Mouse (Mus musculus): ENCODE results near the gene Nfkbib.

The Nfkbib gene

DNA sequence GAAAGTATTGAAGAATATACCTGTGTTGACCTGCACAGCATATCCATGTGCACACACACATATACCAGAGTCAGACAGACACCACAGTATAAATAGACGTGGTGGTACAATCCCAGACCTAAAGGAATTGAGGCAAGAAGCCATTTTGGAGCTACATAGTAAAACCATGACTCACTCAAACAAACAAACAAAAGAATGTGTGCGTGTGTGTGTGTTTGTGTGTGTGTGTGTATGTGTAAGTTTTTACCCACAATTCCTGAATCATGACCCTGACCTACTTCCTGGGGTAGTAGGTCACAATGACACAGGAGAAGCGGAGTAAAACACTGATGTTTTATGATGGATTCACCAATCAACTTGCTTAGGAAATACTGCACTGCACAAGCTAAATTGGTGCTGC lies 34.1 kb upstream of the Nfkbib start:
- peak; percentile 80 for DNase-seq (ENCODE audit: low read depth, low spot score)

DNA sequence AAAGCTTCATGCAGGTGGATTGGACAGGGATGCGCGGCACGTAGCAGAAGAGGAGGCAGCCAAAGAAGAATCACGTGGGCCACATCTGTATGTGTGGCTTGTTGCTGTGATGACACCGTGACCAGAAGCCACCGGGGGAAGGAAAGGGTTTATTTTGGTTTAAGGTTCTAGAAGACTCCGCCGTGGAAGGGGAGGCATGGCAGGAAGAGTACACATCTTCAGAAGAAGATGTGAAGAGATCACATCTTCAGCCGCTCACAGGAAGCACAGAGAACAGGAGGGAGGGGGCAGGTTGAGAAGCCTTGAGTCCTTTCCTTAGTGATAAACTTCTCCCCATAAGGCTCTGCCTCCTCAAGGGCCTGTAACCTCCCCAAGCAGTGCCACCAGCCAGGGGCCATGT lies 32.7 kb upstream of the Nfkbib start:
- DNase-seq (ENCODE audit: low read depth, low spot score): no peak

DNA sequence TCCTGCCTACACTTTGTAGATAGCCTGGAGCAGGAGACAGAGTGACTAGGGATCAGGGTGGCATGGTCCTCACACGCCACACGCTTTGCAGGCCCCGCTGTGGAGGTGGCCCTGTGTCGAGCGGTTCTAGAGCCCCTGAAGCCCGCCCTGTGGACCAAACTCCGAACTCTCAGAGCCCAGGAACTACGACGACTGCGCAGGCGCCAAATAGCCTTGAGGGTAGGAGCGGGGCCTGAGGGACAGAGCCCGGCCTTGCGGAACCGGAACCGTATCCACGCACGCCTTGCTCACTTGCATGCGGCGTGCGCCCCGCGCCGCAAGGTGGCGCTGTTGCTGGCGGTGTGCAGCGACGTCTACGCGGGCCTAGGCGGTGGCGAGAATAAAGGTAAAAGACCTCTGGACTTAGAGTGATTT lies 29.3 kb upstream of the Nfkbib start:
- no peak for DNase-seq (ENCODE audit: low read depth, low spot score)

DNA sequence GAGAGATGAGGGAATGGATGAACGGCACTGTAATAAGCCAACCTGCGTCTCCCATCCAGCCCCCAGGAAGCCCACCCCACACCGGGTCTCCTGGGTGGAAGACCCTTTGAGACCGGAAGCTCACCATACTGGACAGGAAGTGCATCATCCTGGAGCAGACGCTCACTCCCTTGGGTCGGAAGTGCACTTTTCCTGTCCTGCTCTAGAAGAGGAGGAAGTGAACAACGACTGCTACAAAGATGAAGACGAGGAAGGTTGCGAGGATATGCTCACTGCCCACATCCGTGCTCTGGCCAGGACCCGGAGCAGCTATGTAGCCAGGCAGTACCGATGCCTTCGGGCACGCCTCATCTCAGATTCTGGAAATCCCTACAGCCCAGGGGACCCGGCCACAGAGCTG lies 28.5 kb upstream of the Nfkbib start:
- DNase-seq (ENCODE audit: low read depth, low spot score): no peak

DNA sequence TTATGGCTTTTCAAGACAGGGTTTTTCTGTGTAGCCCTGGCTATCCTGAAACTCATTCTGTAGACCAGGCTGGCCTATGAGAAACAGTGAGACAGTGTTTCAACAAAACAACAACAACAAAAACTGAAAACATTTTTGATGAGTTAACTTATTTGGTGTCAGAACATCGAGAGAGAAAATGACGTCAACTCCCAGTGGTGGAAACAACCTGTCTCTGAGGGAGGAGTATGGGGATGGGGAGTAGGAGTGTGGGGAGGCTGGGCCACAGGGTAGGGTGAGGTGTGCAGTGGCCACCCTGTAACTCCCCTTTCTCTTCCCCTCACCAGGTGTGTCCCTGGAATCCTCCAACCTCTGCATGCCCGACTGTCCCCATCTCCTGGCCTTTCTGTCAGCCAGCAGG lies 27.2 kb upstream of the Nfkbib start:
- DNase-seq (ENCODE audit: low read depth, low spot score): no peak

DNA sequence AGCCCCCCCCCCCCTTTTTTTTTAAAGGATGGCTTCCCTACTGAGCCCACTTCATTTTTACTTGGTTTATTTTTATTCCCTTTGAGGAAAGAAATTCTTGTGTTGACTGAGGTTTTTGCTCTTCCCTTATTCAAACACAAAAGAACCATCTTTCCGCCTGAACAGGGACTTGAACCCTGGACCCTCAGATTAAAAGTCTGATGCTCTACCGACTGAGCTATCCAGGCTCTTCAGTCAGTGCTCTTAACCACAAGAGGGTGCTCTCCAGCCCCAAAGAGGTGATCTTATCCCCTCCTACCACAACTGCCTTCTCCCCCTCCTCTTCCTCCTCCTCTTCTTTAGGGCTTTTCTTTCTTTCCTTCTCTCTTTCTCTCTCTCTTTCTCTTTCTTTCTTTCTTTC lies 26.5 kb upstream of the Nfkbib start:
- peak; percentile 33 for DNase-seq (ENCODE audit: low read depth, low spot score)

DNA sequence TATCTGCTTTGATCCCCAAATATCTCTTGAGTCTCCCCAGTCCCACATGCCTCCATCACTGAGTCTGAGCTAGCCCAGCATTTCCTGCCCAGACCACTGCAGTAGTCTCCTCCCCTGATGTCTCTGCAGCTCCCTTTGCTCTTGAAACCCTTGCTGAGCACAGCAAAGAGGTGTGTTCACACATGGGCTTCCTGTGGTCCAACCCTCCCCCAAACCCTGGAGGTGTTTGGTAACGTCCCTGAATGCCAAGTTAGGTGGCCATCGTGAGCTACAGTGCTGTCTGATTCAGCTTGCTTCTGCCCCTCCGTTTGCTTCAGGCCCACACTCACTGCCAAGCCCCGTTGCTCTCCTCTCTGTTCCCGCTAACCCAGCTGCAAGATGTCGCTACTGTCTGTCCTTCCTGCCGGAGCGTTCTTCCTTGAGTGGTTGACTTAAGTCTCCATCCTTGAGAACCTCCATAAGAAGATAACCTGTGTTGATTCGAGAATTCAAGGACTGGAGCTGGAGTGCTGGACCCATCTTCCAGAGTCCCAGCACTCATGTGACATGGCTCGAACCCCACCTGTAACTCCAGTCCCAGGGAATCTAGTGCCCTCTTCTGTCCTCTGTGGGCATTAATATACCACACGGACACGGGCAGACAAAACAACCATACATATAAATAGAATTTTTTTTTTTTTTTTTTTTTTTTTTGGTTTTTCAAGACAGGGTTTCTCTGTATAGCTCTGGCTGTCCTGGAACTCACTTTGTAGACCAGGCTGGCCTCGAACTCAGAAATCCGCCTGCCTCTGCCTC lies 25.3 kb upstream of the Nfkbib start:
- no peak for DNase-seq (ENCODE audit: low read depth, low spot score)

DNA sequence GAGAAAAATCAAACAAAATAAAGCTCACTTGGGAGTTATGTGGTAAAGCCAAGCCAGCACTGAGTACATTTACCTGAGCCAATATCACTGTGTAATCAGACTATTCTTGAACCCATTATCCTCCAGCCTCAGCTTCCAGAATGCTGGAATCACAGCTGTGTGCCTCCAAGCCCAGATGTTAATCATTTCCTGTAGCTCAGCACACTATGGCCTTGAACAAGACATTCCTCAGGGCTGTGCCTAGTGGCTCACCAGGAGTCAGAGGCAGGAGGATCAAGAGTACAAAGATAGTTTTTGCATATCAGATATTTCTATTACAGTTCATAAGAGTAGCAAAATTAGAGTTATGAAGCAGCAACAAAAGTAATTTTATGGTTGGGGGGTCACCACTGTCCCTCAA lies 24.4 kb upstream of the Nfkbib start:
- DNase-seq (ENCODE audit: low read depth, low spot score): peak; percentile 36

DNA sequence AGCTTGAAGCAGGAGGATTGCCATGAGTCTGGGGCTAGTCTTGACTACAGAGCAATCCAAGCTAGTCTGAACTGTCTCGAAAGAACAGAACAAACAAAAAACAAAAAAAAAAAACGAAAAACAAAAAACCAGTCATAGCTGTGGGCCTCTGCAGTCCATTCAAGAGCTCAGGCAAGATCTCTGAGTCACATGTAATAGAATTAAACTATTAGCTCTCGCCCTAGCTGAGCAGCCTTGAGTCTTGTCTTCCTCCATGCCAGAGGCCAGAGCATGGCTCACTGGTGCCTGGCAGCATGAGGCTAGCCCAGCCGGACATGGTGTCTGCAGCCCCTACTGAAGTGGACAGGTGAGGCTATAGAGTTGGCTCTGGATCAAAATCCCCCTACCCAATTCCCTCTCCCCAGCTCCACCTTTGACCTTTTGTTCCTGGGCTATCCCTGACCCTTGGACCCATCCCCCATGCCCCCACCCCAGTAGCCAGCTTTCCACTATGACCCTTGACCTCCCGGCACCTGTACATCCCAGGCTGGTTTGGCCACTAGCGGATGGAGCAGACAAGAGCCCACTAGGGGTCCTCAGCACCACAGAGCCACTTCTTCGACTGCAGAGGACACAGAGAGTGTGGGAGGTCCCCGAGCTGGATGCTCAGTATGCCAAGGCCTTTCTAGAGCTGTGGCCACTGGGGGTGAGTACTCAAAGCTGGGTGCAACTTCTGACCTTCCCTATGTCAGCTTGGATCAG lies 22.9 kb upstream of the Nfkbib start:
- no peak for DNase-seq (ENCODE audit: low read depth, low spot score)

DNA sequence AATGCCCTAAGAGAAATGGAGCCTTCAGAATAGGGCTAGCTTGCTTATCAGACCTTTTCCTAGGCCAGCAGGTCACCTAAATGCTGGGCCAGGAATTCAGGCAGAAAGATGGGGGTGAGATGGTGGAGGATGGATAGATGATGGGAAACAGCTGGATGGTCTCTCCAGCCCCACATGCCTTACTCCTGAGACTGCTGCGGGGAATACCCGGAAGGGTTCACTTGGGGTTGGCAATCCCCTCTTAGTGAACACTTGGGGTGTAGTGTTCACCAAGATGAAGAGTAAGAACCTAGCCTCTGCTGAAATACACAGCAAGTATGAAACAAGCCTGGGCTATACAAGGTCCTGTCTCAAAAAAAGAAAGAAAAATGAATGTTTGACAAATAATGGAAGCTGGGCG lies 21.9 kb upstream of the Nfkbib start:
- DNase-seq (ENCODE audit: low read depth, low spot score): no peak

DNA sequence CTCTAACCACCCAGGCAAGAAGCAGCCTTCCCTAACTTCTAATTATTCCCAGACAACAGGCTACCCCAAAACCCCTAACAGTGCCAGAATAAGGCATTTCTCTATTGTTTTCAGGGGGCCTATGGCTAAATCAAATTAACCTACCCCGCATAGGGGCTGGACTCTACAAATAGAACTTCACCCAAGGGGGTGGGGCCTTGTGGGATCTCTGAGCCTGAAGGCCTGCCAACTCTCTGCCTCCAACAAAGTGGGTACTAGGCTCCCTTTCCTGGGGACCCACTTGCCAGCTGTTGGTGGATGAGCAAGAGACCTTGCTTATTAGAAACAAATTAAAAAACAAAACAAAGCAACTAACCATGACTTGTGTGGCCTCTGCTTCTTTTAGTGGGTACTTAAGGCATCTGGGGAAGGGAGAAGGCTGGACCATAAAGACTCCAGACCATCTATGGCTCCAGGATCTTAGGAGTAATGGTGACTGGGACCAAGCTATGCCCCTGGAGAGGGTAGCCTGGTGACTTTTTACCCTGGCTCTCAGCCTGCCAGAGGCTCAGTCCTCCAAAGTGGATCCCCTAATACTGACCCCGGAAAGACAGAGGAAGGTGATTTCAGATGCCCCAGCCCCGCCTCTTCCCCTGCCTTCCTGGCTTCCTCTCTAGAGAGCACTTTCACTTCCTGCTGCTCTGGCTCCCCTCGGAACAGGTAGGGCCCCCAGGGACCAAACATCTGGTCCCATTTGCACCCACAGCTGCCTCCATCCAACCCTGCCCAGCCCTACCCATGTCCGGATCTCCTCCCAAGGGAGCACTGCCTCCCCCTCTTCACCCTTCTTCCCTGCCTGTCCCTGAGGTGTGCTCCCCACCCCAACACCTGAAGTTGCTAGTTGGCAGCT lies 21.2 kb upstream of the Nfkbib start, which contains the start of gene Rinl:
Rinl (plus strand) TSS at position 663 of the 889 bp plus-strand sequence.
- no peak for DNase-seq (ENCODE audit: low read depth, low spot score)

DNA sequence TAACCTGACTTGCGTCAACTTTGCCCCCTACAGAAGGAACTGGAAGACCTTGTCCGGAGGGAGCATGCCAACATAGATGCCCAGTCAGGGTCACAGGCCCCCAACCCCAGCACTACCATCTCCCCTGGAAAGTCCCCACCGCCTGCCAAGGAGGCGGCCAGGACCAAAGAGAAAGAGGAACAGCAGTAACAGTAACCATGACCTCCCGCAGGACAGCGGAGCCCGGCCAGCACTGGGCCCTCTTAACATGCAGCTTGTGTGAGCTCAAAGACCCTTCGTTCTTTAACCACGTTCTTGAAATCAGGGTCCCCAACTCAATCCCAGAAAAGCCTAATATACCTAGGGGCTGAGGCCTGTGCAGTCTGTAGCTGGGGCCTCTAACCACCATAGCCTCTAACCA lies 20.6 kb upstream of the Nfkbib start:
- DNase-seq (ENCODE audit: low read depth, low spot score): no peak

DNA sequence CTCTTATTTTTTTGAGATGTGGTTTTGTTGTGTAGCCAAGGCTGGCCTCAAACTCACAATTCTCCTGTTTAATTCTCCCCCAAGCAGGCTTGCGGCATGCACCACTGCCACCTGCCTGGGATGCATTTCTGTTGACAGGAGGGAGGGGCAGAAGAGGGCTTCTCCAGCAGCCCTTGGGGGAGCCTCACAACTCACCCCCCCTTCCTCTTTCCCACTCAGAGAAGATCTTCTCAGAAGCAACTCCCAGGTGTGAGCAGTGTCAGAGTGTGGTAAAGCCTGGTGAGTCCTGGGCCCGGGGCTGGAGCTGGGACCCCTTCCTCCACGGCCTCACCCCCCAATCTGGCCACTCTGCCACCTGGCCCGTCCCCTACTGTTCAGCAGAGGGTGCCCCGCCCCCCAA lies 17.8 kb upstream of the Nfkbib start:
- DNase-seq (ENCODE audit: low read depth, low spot score): no peak

DNA sequence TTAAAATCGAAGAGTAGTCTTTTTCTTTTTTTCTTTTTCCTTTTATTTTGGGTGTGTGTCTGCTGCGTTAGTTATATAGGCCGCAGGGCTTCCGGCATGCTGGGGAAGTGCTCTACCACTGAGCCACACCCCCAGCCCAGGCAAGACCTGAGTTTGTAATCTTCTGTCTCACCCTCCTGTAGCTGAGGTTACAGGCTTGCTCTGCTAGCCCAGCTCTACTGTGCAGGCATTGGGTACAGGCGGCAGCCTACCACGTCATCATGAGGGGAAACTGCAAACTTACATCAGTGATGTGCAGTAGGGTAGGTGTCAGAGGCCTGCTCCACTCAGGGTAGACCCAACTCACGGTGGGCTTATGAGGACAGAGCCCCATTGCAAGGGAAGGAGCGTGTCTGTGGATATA lies 13.9 kb upstream of the Nfkbib start:
- no peak for DNase-seq (ENCODE audit: low read depth, low spot score)

DNA sequence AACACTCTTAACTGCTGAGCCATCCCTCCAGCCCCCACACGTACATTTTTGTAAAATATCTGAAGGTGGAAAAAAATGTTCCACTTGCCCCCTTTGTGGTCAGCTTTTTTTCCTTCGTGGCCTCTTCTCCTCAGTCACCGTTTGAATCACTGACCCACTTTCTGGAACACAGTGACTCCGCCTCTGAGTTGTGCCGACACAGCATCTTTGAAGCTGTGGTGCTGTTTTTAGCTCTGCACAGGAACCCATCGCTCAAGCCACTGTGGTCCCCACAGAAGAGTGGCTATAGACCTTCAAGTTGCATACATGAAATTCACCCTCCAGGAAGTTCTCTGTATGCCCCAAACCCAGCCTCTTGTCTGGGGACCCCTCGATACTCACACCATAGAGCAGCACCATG lies 13.5 kb upstream of the Nfkbib start:
- DNase-seq (ENCODE audit: low read depth, low spot score): no peak

DNA sequence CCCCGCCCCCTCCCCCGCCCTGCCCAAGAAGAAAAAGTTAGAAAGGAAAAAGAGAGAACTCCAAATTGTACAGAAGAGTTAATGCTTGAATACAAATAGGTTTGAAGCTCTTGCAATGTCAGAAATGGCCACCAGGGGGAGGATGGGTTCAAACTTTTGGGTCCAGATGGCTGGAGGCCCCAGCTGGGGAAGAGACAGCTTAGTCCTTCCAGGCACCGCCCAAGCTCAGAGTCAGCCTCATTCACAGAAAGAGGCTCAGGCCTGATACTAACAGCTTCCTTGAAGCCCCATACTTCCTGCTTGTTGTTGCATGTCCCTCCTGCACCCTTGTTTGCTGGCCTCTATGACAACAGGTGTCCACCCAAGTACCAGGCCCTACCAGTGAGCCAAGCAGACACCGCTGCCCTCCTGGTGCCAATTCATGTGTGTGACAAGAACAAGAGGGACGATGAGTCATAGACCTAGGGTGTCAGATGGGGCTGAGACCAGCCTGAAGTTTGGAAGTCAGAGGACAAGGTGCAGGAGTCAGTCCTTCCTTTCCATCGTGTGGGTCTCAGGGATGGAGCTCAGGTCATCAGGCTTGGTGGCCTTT lies 12.9 kb upstream of the Nfkbib start:
- DNase-seq (ENCODE audit: low read depth, low spot score): peak; percentile 93

DNA sequence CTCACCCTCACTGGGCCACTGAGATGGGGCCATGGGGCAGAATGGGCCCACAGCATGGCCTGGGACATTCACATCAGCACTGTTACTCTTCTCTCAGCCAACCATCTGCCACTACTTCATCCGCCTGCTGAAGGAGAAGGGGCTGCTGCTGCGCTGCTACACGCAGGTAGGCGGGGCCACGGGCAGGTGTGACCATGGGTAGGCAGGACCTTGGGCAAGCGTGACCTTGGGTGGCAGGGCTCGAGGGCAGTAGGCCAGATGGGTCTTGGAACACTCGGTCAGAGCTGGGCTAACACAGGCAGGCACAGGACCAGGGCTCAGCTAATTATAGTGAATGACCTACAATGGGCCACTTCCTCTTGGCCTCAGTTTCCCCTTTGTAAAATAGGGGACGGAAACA lies 11.5 kb upstream of the Nfkbib start:
- no peak for DNase-seq (ENCODE audit: low read depth, low spot score)

DNA sequence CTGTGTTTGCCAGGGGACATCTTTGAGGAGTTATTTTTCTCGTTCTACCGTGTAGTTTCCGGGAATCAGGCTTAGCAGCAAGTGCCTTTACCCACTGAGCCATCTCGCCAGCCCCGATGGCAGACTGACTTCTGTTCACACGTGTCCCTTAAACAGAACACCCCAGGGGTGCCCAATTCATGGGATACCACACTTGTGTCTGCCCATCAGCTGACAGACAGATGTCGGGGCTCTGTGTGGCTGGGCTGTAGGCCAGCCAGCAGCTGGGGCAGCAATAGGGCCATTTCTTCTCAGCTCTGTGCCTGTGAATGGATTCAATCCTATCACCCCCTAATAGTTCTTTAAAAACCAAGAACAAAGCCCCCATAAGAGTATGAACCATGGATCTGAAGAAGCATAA lies 7.8 kb upstream of the Nfkbib start:
- DNase-seq (ENCODE audit: low read depth, low spot score): no peak

DNA sequence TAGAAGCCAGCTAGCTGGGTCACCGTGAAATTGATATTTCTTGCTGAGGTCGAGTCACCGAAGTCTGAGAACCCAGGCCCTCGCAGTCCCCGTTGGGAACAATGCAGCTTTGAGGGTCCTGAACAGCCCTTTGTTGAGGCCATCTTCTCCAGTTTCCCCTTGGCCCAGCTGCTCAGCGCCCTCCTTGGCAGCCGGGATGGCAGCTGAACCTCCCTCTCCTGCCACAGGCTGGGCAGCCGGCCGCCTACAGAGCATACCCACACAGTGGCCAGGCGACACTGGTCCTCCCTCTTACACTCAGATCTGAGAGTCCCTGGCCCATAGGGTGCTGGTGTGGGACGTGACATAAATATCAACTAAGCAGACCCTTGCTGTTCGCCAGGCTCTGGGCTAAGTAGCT lies 6.9 kb upstream of the Nfkbib start:
- DNase-seq (ENCODE audit: low read depth, low spot score): no peak

DNA sequence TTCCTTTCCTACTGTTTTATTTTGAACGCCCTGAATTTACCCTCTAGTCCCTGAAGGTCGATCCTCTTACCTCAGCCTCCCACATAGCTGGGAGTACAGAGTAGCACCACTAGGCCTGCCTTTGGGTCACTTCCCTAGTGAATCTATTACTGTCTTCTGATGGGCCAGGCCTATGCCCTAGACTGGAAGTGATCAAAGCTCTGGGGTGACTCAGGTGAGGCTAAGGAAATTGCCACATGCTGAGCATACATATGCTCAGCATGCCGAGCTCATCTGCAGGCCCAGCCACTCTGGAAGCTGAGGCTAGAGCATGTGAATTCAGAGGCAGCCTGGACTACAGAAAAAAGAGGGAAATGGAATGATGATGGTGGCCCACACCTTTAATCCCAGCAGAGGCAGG lies 5.9 kb upstream of the Nfkbib start:
- DNase-seq (ENCODE audit: low read depth, low spot score): no peak

DNA sequence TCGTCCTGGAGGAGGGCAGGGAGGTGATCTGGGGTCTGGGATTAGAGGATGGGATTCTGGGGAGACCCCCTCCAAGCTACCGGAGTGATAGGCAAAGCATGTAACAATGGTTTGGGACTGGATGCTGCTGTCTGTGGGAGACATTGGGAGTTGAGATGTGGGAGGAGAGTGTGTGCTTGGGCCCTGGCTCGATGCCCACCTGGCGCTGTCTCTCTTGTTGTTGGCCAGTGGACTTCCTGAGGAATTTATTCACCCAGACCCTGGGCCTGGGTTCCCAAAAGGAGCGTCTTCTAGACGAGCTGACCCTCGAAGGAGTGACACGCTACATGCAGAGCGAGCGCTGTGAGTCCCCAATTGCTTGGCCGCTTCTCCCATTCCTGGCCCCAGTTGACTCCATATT lies 4.6 kb upstream of the Nfkbib start:
- DNase-seq (ENCODE audit: low read depth, low spot score): no peak

DNA sequence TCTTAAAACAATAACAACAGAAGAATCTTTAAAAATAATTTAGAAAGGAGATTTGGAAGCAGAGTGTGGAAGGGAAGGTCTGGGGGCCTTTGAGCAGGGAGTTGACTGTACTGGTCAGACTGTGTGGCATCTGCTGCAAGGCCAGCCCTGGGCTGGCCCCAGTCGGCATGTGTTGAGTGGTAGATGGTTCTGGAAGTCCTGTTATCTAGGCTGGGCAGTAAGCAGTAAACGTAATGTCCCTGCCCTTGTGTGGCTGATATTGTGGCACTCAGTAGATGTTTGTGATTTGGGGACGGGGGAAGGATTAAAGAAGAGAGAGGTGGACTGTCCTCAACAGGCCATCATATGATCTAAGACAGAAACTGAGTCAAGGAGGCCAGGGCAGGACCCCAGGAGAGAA lies 3.0 kb upstream of the Nfkbib start:
- DNase-seq (ENCODE audit: low read depth, low spot score): no peak

Data from 3T3-L1 (cell line).